Mouse (Mus musculus): ENCODE data around the gene Gigyf1. TPM values are rescaled to one million over a fixed set of nuclear protein-coding genes. Genes with fewer than 3 reads are reported as not detected.

Gene Gigyf1
- polyA plus RNA-seq, 1 experiment from 2014 or later: 10.2 TPM

- Histone ChIP-seq H3K4me3 (replicated peaks) (no peak overlapping the region), H3K27me3 (replicated peaks) (peaks cover 3% of the 10 kb centered on the region; the same call in 1 of the 2 replicates), H3K9ac (no peak overlapping the region), H3K36me3 (no peaks in the 10 kb centered on the region), H3K9me3 (no peaks in the 10 kb centered on the region), H3K27ac (no peak overlapping the region), H3K4me2 (no peak overlapping the region), H3K4me1 (no peaks in the 10 kb centered on the region)
- no peak for ATAC-seq (ENCODE audit: insufficient read depth, low FRiP score, low read depth)
- WGBS: 78% methylated on average over 8 of the region's 8 CpGs
These were observed 50.0 kb downstream of the Gigyf1 start for GRCm38 (mm10) chr5:137568223-137568798.

- Histone ChIP-seq H3K9ac (no peak overlapping the region), H3K4me2 (no peak overlapping the region; the same call in 1 of the 2 replicates), H3K9me3 (no peaks in the 10 kb centered on the region), H3K4me3 (replicated peaks) (no peak overlapping the region), H3K27me3 (replicated peaks) (peaks cover 3% of the 10 kb centered on the region; the same call in 1 of the 2 replicates), H3K4me1 (no peaks in the 10 kb centered on the region), H3K36me3 (no peaks in the 10 kb centered on the region), H3K27ac (no peak overlapping the region)
- WGBS: 60% methylated on average over 12 of the region's 12 CpGs
- ATAC-seq (ENCODE audit: insufficient read depth, low FRiP score, low read depth): no peak
These were observed 50.7 kb downstream of the Gigyf1 start for GRCm38 (mm10) chr5:137569031-137569430.

- Histone ChIP-seq H3K4me3 (replicated peaks) (no peak within 1 kb of the TSS), H3K9ac (no peak within 1 kb of the TSS), H3K9me3 (no peaks in the 10 kb centered on the region), H3K27ac (no peak within 1 kb of the TSS), H3K4me2 (peak within 1 kb of the TSS; percentile 16; the same call in 1 of the 2 replicates), H3K4me1 (peaks cover 6% of the 10 kb centered on the region; the same call in 1 of the 2 replicates), H3K36me3 (no peaks in the 10 kb centered on the region), H3K27me3 (replicated peaks) (peaks cover 7% of the 10 kb centered on the region; the same call in 1 of the 2 replicates)
- WGBS: 29% methylated on average over 9 of the region's 9 CpGs
- peak; percentile 77; the same call in 1 of the 2 replicates for ATAC-seq (ENCODE audit: insufficient read depth, low FRiP score, low read depth)
These were observed 51.3 kb downstream of the Gigyf1 start, which contains the start of gene Tfr2 for GRCm38 (mm10) chr5:137569665-137570064. Tfr2 (plus strand) TSS chr5:137569840.

GRCm38 (mm10) chr5:137570181-137570580 is 51.8 kb downstream of the Gigyf1 start:
- no peak for ATAC-seq (ENCODE audit: insufficient read depth, low FRiP score, low read depth)
- 49% methylated on average over 7 of the region's 7 CpGs for WGBS
- Histone ChIP-seq H3K4me1 (peaks cover 6% of the 10 kb centered on the region; the same call in 1 of the 2 replicates), H3K9me3 (no peaks in the 10 kb centered on the region), H3K4me2 (peak overlapping the region; percentile 16; the same call in 1 of the 2 replicates), H3K27ac (no peak overlapping the region), H3K4me3 (replicated peaks) (no peak overlapping the region), H3K36me3 (no peaks in the 10 kb centered on the region), H3K27me3 (replicated peaks) (peaks cover 8% of the 10 kb centered on the region; the same call in 1 of the 2 replicates), H3K9ac (no peak overlapping the region)

GRCm38 (mm10) chr5:137570691-137571586 is 52.6 kb downstream of the Gigyf1 start:
- Histone ChIP-seq H3K27ac (no peak overlapping the region), H3K36me3 (no peaks in the 10 kb centered on the region), H3K9ac (no peak overlapping the region), H3K9me3 (no peaks in the 10 kb centered on the region), H3K4me2 (no peak overlapping the region), H3K4me3 (replicated peaks) (no peak overlapping the region), H3K4me1 (peaks cover 6% of the 10 kb centered on the region; the same call in 1 of the 2 replicates), H3K27me3 (replicated peaks) (peaks cover 8% of the 10 kb centered on the region; the same call in 1 of the 2 replicates)
- 65% methylated on average over 17 of the region's 17 CpGs for WGBS
- peak; percentile 80; the same call in 1 of the 2 replicates for ATAC-seq (ENCODE audit: insufficient read depth, low FRiP score, low read depth)

GRCm38 (mm10) chr5:137574470-137574901 is 56.1 kb downstream of the Gigyf1 start:
- WGBS: 9% methylated on average over 27 of the region's 27 CpGs
- ATAC-seq (ENCODE audit: insufficient read depth, low FRiP score, low read depth): no peak
- no peak overlapping the region for H3K9ac ChIP-seq
- H3K4me1 ChIP-seq: peaks cover 6% of the 10 kb centered on the region; the same call in 1 of the 2 replicates
- peaks cover 8% of the 10 kb centered on the region; the same call in 1 of the 2 replicates for H3K27me3 ChIP-seq (replicated peaks)
- H3K4me3 ChIP-seq (replicated peaks): peak overlapping the region; percentile 28
- H3K4me2 ChIP-seq: peak overlapping the region; percentile 57
- H3K9me3 ChIP-seq: no peaks in the 10 kb centered on the region
- H3K36me3 ChIP-seq: no peaks in the 10 kb centered on the region
- no peak overlapping the region for H3K27ac ChIP-seq

Small RNA genes within 50 kb of the gene (microRNA-seq; reads per million reads assigned to microRNA genes)
- gene Mir6418: 0.58 reads per million

Other genes starting within 250 kb of the Gigyf1 start
- gene Ache, start 231.0 kb upstream of the Gigyf1 start, polyA plus RNA-seq (2015; fragmentation: Nextera tagmentation; extraction: Ambion mirVana): 9.8 and 12.3 TPM in 2 replicates
- gene Ufsp1, start 223.9 kb upstream of the Gigyf1 start, polyA plus RNA-seq (2015; fragmentation: Nextera tagmentation; extraction: Ambion mirVana): 7.8 and 8.7 TPM in 2 replicates
- 113 and 122 TPM in 2 replicates for gene Srrt, start 210.9 kb upstream of the Gigyf1 start, polyA plus RNA-seq (2015; fragmentation: Nextera tagmentation; extraction: Ambion mirVana)
- gene Trip6, start 204.1 kb upstream of the Gigyf1 start, polyA plus RNA-seq (2015; fragmentation: Nextera tagmentation; extraction: Ambion mirVana): 73.2 and 73.4 TPM in 2 replicates
- gene Slc12a9, start 185.0 kb upstream of the Gigyf1 start, polyA plus RNA-seq (2015; fragmentation: Nextera tagmentation; extraction: Ambion mirVana): 13.0 and 14.5 TPM in 2 replicates
- gene Ephb4, start 168.4 kb upstream of the Gigyf1 start, polyA plus RNA-seq (2015; fragmentation: Nextera tagmentation; extraction: Ambion mirVana): 35.5 and 41.4 TPM in 2 replicates
- gene Zan, start 41.5 kb upstream of the Gigyf1 start, polyA plus RNA-seq (2015; fragmentation: Nextera tagmentation; extraction: Ambion mirVana): 0.72 and 0.94 TPM in 2 replicates
- gene Pop7, start 16.0 kb upstream of the Gigyf1 start, polyA plus RNA-seq (2015; fragmentation: Nextera tagmentation; extraction: Ambion mirVana): 52.4 and 54.6 TPM in 2 replicates
- gene Epo, start 14.7 kb downstream of the Gigyf1 start, polyA plus RNA-seq (2015; fragmentation: Nextera tagmentation; extraction: Ambion mirVana): not detected in 2 replicates
- 359 and 366 TPM in 2 replicates for gene Gnb2, start 15.0 kb downstream of the Gigyf1 start, polyA plus RNA-seq (2015; fragmentation: Nextera tagmentation; extraction: Ambion mirVana)
- gene Actl6b, start 35.0 kb downstream of the Gigyf1 start, polyA plus RNA-seq (2015; fragmentation: Nextera tagmentation; extraction: Ambion mirVana): 4.5 and 5.1 TPM in 2 replicates
- 2.2 and 4.7 TPM in 2 replicates for gene Tfr2, start 51.3 kb downstream of the Gigyf1 start, polyA plus RNA-seq (2015; fragmentation: Nextera tagmentation; extraction: Ambion mirVana)
- 30.6 TPM in 2 replicates for gene Mospd3, start 82.5 kb downstream of the Gigyf1 start, polyA plus RNA-seq (2015; fragmentation: Nextera tagmentation; extraction: Ambion mirVana)
- 112 and 115 TPM in 2 replicates for gene Pcolce, start 95.2 kb downstream of the Gigyf1 start, polyA plus RNA-seq (2015; fragmentation: Nextera tagmentation; extraction: Ambion mirVana)
- gene Fbxo24, start 110.5 kb downstream of the Gigyf1 start, polyA plus RNA-seq (2015; fragmentation: Nextera tagmentation; extraction: Ambion mirVana): 0.13 and 0.26 TPM in 2 replicates
- gene Lrch4, start 110.6 kb downstream of the Gigyf1 start, polyA plus RNA-seq (2015; fragmentation: Nextera tagmentation; extraction: Ambion mirVana): 36.0 and 38.5 TPM in 2 replicates
- 6.6 and 9.4 TPM in 2 replicates for gene Gm20605, start 110.6 kb downstream of the Gigyf1 start, polyA plus RNA-seq (2015; fragmentation: Nextera tagmentation; extraction: Ambion mirVana)
- gene Sap25, start 122.8 kb downstream of the Gigyf1 start, polyA plus RNA-seq (2015; fragmentation: Nextera tagmentation; extraction: Ambion mirVana): 5.8 and 8.9 TPM in 2 replicates
- 0.06 and 0.09 TPM in 2 replicates for gene Irs3, start 127.2 kb downstream of the Gigyf1 start, polyA plus RNA-seq (2015; fragmentation: Nextera tagmentation; extraction: Ambion mirVana)
- gene Agfg2, start 166.2 kb downstream of the Gigyf1 start, polyA plus RNA-seq (2015; fragmentation: Nextera tagmentation; extraction: Ambion mirVana): 18.1 and 23.1 TPM in 2 replicates
- 2.7 and 2.9 TPM in 2 replicates for gene Nyap1, start 223.1 kb downstream of the Gigyf1 start, polyA plus RNA-seq (2015; fragmentation: Nextera tagmentation; extraction: Ambion mirVana)
- 130 and 138 TPM in 2 replicates for gene Tsc22d4, start 227.2 kb downstream of the Gigyf1 start, polyA plus RNA-seq (2015; fragmentation: Nextera tagmentation; extraction: Ambion mirVana)